Mouse (Mus musculus) spleen, postnatal 0 days (tissue): ENCODE measurements around the gene Hace1. TPM values are rescaled to one million over a fixed set of nuclear protein-coding genes. Genes with fewer than 3 reads are reported as not detected.

ENCODE experiments used
- polyA plus RNA-seq: library from polyadenylated mRNA; unstranded; fragments of >200 nt; fragmentation: Nextera tagmentation; extraction: Ambion mirVana; gene quantifications from 2 replicates; pipeline ENCODE4 v1.2.1, GENCODE M21; 2015

Hace1 gene
- polyA plus RNA-seq: 28.8 and 40.3 TPM in 2 replicates

DNA sequence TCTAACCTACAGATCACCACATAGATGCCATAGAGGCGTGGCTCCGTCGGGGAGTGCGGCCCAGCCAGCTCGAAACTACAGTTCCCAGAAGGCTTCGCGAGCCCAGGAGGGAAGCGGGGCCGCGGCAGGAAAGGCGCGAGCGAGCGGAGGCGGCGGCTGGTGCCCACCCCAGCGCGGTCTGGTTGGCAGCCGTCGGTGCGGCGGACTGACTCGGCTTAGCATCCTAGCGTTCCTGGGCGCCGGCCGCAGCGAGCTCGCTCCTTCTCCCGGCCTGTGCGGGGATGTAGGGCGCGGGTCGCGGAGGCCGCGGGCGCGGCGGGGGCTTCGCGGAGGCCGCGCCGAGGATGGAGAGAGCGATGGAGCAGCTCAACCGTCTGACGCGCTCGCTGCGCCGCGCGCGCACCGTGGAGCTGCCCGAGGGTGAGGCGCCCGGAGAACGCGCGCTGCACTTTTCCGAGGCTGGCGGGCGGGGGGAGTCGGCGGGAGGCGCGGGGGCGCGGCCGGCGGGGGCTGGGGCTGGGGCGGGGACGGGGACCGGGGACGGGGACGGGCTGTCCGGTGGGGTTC is at the start of gene Hace1:
Gene Hace1, plus strand, starts transcription at position 99 of the 567 bp plus-strand sequence.

Other genes with a start within 250 kb of the Hace1 start
- 4.9 and 5.0 TPM in 2 replicates for gene Bves, start 242.1 kb upstream of the Hace1 start, polyA plus RNA-seq
- gene Lin28b, start 91.4 kb upstream of the Hace1 start, polyA plus RNA-seq: 4.9 and 6.0 TPM in 2 replicates